Mouse (Mus musculus) embryonic facial prominence, embryonic 12.5 days (tissue): ENCODE measurements around the gene Twsg1. TPM values are rescaled to one million over a fixed set of nuclear protein-coding genes. Genes with fewer than 3 reads are reported as not detected.
A peak's percentile ranks its signal among the peaks of the same experiment; 100 is the strongest.
"Not testable (repeated sequence)": the region's sequence is repeated elsewhere in the genome, so short reads cannot be mapped to it uniquely, and the experiment has no call there.

Experiments
- ATAC-seq: fragments of 200-750 bp; cut with Nextera tagmentation; 2 replicates; pipeline ENCODE4 v1.8.0; 2017; ENCODE audit not compliant: insufficient number of reproducible peaks, insufficient read depth, low FRiP score, low TSS enrichment
- H3K27ac ChIP-seq: fragments of 300-500 bp; sonication (generic); 2 replicates; pipeline ENCODE4 v1.5.1; 2016; ENCODE audit warnings: mild to moderate bottlenecking
- H3K27me3 ChIP-seq: fragments of 300-500 bp; sonication (generic); 2 replicates; pipeline ENCODE4 v1.6.1; 2016; ENCODE audit warnings: mild to moderate bottlenecking, moderate library complexity
- H3K36me3 ChIP-seq: fragments of 300-500 bp; sonication (generic); 2 replicates; pipeline ENCODE4 v1.6.1; 2016; ENCODE audit warnings: mild to moderate bottlenecking
- H3K4me1 ChIP-seq: fragments of 300-500 bp; sonication (generic); 2 replicates; pipeline ENCODE4 v1.6.1; 2016
- H3K4me2 ChIP-seq: fragments of 300-500 bp; sonication (generic); replicated peaks from 2 replicates; pipeline ENCODE4 v1.6.1; 2016; ENCODE audit warnings: mild to moderate bottlenecking, moderate library complexity
- H3K4me3 ChIP-seq: fragments of 300-500 bp; sonication (generic); 2 replicates; pipeline ENCODE4 v1.5.1; 2016; ENCODE audit warnings: mild to moderate bottlenecking
- H3K9ac ChIP-seq: fragments of 300-500 bp; sonication (generic); 2 replicates; pipeline ENCODE4 v1.6.1; 2016; ENCODE audit warnings: mild to moderate bottlenecking, moderate library complexity
- H3K9me3 ChIP-seq: fragments of 300-500 bp; sonication (generic); 2 replicates; pipeline ENCODE4 v1.6.1; 2016; ENCODE audit warnings: mild to moderate bottlenecking, moderate library complexity
- WGBS: fragments of 180-500 bp; shearing (Covaris S2); methylation state at CpG from one replicate; pipeline ENCODE4 v1.1.7; 2016; 5-methylcytosine and 5-hydroxymethylcytosine counted together
- polyA plus RNA-seq: library from polyadenylated mRNA; unstranded; fragments of >200 nt; fragmentation: Nextera tagmentation; extraction: Ambion mirVana; gene quantifications from 2 replicates; pipeline ENCODE4 v1.2.1, GENCODE M21; 2016

Twsg1 gene
- polyA plus RNA-seq, result 134 and 143 TPM in 2 replicates

GRCm38 (mm10) chr17:65950622-65951404 is at the start of gene Twsg1:
TSS of gene Twsg1 (minus strand) at chr17:65951226.
- peak; percentile 90 for ATAC-seq
- Histone ChIP-seq H3K27ac (peak within 1 kb of the TSS; percentile 86), H3K9ac (peak within 1 kb of the TSS; percentile 92), H3K4me1 (peaks cover 4% of the 10 kb centered on the region; the same call in 1 of the 2 replicates), H3K4me2 (peak within 1 kb of the TSS; percentile 56), H3K27me3 (no peaks in the 10 kb centered on the region), H3K4me3 (peak within 1 kb of the TSS; percentile 94), H3K9me3 (no peaks in the 10 kb centered on the region), H3K36me3 (peaks cover 25% of the 10 kb centered on the region)
- WGBS, result under 1% methylated on average over 87 of the region's 87 CpGs

- Histone ChIP-seq H3K36me3 (no peaks in the 10 kb centered on the region), H3K27me3 (no peaks in the 10 kb centered on the region), H3K4me1 (no peaks in the 10 kb centered on the region), H3K4me2 (no peak overlapping the region), H3K9me3 (no peaks in the 10 kb centered on the region), H3K4me3 (no peak overlapping the region), H3K9ac (no peak overlapping the region), H3K27ac (no peak overlapping the region)
- no peak for ATAC-seq
- 86% methylated on average over 3 of the region's 3 CpGs for WGBS
Observed at GRCm38 (mm10) chr17:65988151-65988820, 37.3 kb upstream of the Twsg1 start.

- H3K9ac ChIP-seq, H3K4me2 ChIP-seq, H3K9me3 ChIP-seq, H3K27me3 ChIP-seq, H3K27ac ChIP-seq, H3K4me3 ChIP-seq, ATAC-seq, H3K36me3 ChIP-seq, H3K4me1 ChIP-seq: not testable (repeated sequence)
Observed at GRCm38 (mm10) chr17:65976720-65977119, 25.7 kb upstream of the Twsg1 start.

GRCm38 (mm10) chr17:65967751-65968150 is 16.7 kb upstream of the Twsg1 start:
- H3K4me1 ChIP-seq, result no peaks in the 10 kb centered on the region
- 61% methylated on average over 11 of the region's 11 CpGs for WGBS

GRCm38 (mm10) chr17:65962263-65962662 is 11.2 kb upstream of the Twsg1 start:
- Histone ChIP-seq H3K27me3 (no peaks in the 10 kb centered on the region), H3K4me2 (no peak overlapping the region), H3K9me3 (no peaks in the 10 kb centered on the region), H3K27ac (no peak overlapping the region), H3K36me3 (no peaks in the 10 kb centered on the region), H3K4me3 (no peak overlapping the region), H3K9ac (no peak overlapping the region), H3K4me1 (peaks cover 4% of the 10 kb centered on the region; the same call in 1 of the 2 replicates)
- WGBS, result 90% methylated on average over 2 of the region's 2 CpGs
- no peak for ATAC-seq

More at GRCm38 (mm10) chr17:65967751-65968150, 16.7 kb upstream of the Twsg1 start:
- Histone ChIP-seq H3K4me3 (no peak overlapping the region), H3K4me2 (no peak overlapping the region), H3K9ac (no peak overlapping the region), H3K36me3 (peaks cover 8% of the 10 kb centered on the region; the same call in 1 of the 2 replicates), H3K27ac (no peak overlapping the region), H3K27me3 (no peaks in the 10 kb centered on the region), H3K9me3 (no peaks in the 10 kb centered on the region)
- no peak for ATAC-seq

GRCm38 (mm10) chr17:65961606-65962136 is 10.6 kb upstream of the Twsg1 start:
- no peaks in the 10 kb centered on the region for H3K9me3 ChIP-seq
- ATAC-seq, result no peak
- no peak overlapping the region for H3K27ac ChIP-seq
- no peak overlapping the region for H3K4me3 ChIP-seq
- H3K4me1 ChIP-seq, result peaks cover 5% of the 10 kb centered on the region; the same call in 1 of the 2 replicates
- H3K4me2 ChIP-seq, result no peak overlapping the region
- H3K9ac ChIP-seq, result no peak overlapping the region
- no peaks in the 10 kb centered on the region for H3K27me3 ChIP-seq
- 81% methylated on average over 2 of the region's 2 CpGs for WGBS
- no peaks in the 10 kb centered on the region for H3K36me3 ChIP-seq

DNA sequence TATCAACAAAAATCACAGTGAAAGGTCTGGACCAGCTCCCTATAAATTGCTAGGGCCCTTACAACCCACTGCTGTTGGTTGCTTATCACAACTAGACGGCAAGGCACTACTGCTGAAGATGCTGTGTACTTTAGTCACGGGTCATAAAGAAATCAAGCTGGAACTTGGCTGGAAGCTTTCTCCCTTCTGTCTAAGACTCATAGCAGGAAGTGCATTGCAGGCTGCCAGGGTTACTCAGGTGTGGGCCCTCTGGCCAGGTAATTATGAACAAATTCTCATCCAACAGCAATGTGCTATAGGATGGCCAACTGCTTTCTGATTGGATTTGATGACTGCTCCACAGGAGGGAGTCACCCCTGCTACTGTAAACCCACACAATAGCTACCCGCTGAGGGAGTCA is 8.0 kb upstream of the Twsg1 start:
- H3K27me3 ChIP-seq, result no peaks in the 10 kb centered on the region
- no peak overlapping the region for H3K4me2 ChIP-seq
- no peaks in the 10 kb centered on the region for H3K9me3 ChIP-seq
- WGBS, result 69% methylated on average over 3 of the region's 3 CpGs
- H3K27ac ChIP-seq, result no peak overlapping the region
- no peak for ATAC-seq
- no peak overlapping the region for H3K9ac ChIP-seq
- H3K4me3 ChIP-seq, result no peak overlapping the region
- H3K4me1 ChIP-seq, result peaks cover 5% of the 10 kb centered on the region; the same call in 1 of the 2 replicates
- H3K36me3 ChIP-seq, result no peaks in the 10 kb centered on the region

GRCm38 (mm10) chr17:65958366-65958765 is 7.3 kb upstream of the Twsg1 start:
- Histone ChIP-seq H3K4me2 (no peak overlapping the region), H3K27me3 (no peaks in the 10 kb centered on the region), H3K4me1 (peaks cover 5% of the 10 kb centered on the region; the same call in 1 of the 2 replicates), H3K27ac (no peak overlapping the region), H3K9ac (no peak overlapping the region), H3K4me3 (no peak overlapping the region), H3K9me3 (no peaks in the 10 kb centered on the region), H3K36me3 (no peaks in the 10 kb centered on the region)
- 80% methylated on average over 1 of the region's 1 CpGs for WGBS
- no peak for ATAC-seq

- Histone ChIP-seq H3K36me3 (no peaks in the 10 kb centered on the region), H3K27ac (no peak overlapping the region), H3K9ac (no peak overlapping the region), H3K9me3 (no peaks in the 10 kb centered on the region), H3K27me3 (no peaks in the 10 kb centered on the region), H3K4me3 (no peak overlapping the region), H3K4me2 (no peak overlapping the region), H3K4me1 (peaks cover 5% of the 10 kb centered on the region; the same call in 1 of the 2 replicates)
- no peak for ATAC-seq
- 81% methylated on average over 8 of the region's 8 CpGs for WGBS
Observed at GRCm38 (mm10) chr17:65957782-65958325, 6.8 kb upstream of the Twsg1 start.

GRCm38 (mm10) chr17:65956993-65957781 is 6.2 kb upstream of the Twsg1 start:
- no peak for ATAC-seq
- 81% methylated on average over 14 of the region's 14 CpGs for WGBS
- H3K27me3 ChIP-seq, result no peaks in the 10 kb centered on the region
- no peak overlapping the region for H3K4me3 ChIP-seq
- no peak overlapping the region for H3K4me2 ChIP-seq
- H3K4me1 ChIP-seq, result peaks cover 5% of the 10 kb centered on the region; the same call in 1 of the 2 replicates
- no peaks in the 10 kb centered on the region for H3K36me3 ChIP-seq
- H3K9ac ChIP-seq, result no peak overlapping the region
- H3K27ac ChIP-seq, result no peak overlapping the region
- H3K9me3 ChIP-seq, result no peaks in the 10 kb centered on the region

DNA sequence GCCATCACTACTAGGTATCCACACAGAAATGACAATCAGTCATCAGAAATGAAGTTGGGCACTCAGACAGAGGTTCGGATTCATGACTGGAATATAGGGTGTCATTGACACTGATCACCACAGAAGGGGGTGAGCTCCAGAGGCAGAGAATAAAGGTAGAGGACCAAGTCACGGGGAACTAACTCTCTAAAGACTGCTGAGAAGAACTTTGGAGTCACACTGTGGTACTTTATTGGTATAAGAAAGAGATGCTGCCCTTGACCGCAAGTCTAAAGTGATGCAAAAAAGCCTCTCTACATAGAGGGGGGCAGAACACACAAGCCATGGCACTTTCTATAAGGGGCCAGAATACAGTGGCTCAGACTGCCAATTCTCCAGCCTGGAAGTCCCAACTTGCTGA is 5.1 kb upstream of the Twsg1 start:
- Histone ChIP-seq H3K4me2 (no peak overlapping the region), H3K9ac (no peak overlapping the region), H3K27ac (no peak overlapping the region), H3K4me3 (no peak overlapping the region), H3K4me1 (peaks cover 5% of the 10 kb centered on the region; the same call in 1 of the 2 replicates), H3K27me3 (no peaks in the 10 kb centered on the region), H3K9me3 (no peaks in the 10 kb centered on the region), H3K36me3 (no peaks in the 10 kb centered on the region)
- no peak for ATAC-seq
- WGBS, result 70% methylated on average over 3 of the region's 3 CpGs
